Mouse (Mus musculus): Measurements from ENCODE around the gene Hhip.

Hhip gene

GRCm38 (mm10) chr8:80057198-80058174 lies at the start of gene Hhip:
Hhip (minus strand) TSS chr8:80058006.
- peak; percentile 66 for DNase-seq

- DNase-seq = no peak
Observed at GRCm38 (mm10) chr8:80087021-80087420, 29.2 kb upstream of the Hhip start.

- DNase-seq = peak; percentile 13
Observed at GRCm38 (mm10) chr8:80058193-80058592, 387 bp upstream of the Hhip start.

GRCm38 (mm10) chr8:80056331-80057070 lies 1.3 kb downstream of the Hhip start:
- no peak for DNase-seq

- no peak for DNase-seq
Observed at GRCm38 (mm10) chr8:80055777-80056176, 2.0 kb downstream of the Hhip start.

GRCm38 (mm10) chr8:80055094-80055493 lies 2.7 kb downstream of the Hhip start:
- DNase-seq = no peak

- no peak for DNase-seq
Observed at GRCm38 (mm10) chr8:80054216-80054615, 3.6 kb downstream of the Hhip start.

GRCm38 (mm10) chr8:80052838-80053237 lies 5.0 kb downstream of the Hhip start:
- no peak for DNase-seq

GRCm38 (mm10) chr8:80051494-80051893 lies 6.3 kb downstream of the Hhip start:
- no peak for DNase-seq

- DNase-seq = no peak
Observed at GRCm38 (mm10) chr8:80049256-80050005, 8.4 kb downstream of the Hhip start.

GRCm38 (mm10) chr8:80048256-80048655 lies 9.6 kb downstream of the Hhip start:
- no peak for DNase-seq

- no peak for DNase-seq
Observed at GRCm38 (mm10) chr8:80037644-80038253, 20.1 kb downstream of the Hhip start.

- DNase-seq = no peak
Observed at GRCm38 (mm10) chr8:80032604-80033003, 25.2 kb downstream of the Hhip start.

- DNase-seq = no peak
Observed at GRCm38 (mm10) chr8:80031330-80032293, 26.2 kb downstream of the Hhip start.

- no peak for DNase-seq
Observed at GRCm38 (mm10) chr8:80029631-80030030, 28.2 kb downstream of the Hhip start.

- DNase-seq = no peak
Observed at GRCm38 (mm10) chr8:80020469-80020868, 37.3 kb downstream of the Hhip start.

- DNase-seq = no peak
Observed at GRCm38 (mm10) chr8:80015818-80016217, 42.0 kb downstream of the Hhip start.

- no peak for DNase-seq
Observed at GRCm38 (mm10) chr8:80004421-80004820, 53.4 kb downstream of the Hhip start.

GRCm38 (mm10) chr8:80002313-80002712 lies 55.5 kb downstream of the Hhip start:
- DNase-seq = no peak

GRCm38 (mm10) chr8:79995075-79995474 lies 62.7 kb downstream of the Hhip start:
- DNase-seq = no peak

GRCm38 (mm10) chr8:79993507-79993906 lies 64.3 kb downstream of the Hhip start:
- peak; percentile 18 for DNase-seq
